Mouse (Mus musculus) layer of hippocampus, adult 11-12 months (tissue): ENCODE data around the gene Jagn1.

Source experiments
- DNase-seq: peaks from one replicate; pipeline ENCODE4 v3.0.0; 2022; ENCODE audit warnings: low spot score

The Jagn1 gene

DNA sequence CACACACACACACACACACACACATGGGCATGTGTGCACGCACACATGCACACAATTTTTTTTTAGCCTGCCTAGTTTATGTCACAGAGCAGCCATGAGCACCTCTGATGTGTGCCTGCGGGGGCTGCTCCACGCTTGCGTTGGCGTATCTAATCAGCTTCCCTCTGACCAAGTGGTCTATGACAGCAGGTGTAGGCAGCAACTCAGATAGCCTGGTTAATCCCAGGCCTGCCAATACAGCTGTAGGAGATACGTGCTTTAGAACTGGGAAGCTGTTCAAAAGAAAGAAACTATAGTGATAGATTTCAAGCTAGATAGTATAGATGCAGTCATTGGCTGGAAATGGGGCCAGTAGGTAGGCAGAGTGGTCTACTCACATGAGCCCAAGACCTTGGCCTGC lies 31.3 kb downstream of the Jagn1 start:
- DNase-seq = no peak

DNA sequence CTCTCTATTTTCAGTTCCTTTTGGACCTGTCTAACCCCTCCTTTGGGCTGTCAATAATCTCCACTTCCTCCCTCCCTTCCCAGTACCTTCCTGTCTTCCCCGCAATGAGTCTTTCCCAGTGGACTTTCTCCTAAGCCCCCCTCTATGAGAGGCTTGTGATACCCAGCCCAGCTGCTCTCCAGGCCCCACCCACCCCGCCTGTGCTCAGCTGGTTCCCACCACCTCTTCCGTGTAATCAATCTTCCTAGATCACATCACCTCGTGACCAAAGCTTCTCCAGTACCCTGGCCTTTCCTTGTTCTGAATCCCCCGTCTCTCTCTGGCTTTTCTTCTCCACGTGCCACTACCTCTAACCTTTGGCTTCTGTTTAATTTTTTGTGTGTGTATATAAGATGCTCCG lies 35.0 kb downstream of the Jagn1 start:
- DNase-seq = no peak

DNA sequence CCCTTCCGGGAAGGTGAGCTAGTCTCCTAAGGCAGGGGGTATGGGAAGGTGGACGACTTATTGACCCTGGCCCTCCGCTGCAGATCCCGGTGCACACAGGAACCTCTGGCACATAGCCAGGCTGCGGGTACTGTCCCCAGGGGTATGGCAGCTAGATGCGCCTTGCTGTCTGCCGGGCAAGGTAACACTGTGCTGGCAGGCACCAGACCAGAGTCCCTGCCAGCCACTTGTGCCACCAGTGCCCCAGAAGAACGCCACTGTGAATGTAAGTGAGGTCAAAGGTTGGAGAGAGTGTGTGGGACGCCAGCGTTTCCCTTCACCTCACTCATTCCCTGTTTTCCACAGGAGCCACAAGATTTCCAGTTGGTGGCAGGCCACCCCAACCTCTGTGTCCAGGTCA lies 36.5 kb downstream of the Jagn1 start:
- no peak for DNase-seq

DNA sequence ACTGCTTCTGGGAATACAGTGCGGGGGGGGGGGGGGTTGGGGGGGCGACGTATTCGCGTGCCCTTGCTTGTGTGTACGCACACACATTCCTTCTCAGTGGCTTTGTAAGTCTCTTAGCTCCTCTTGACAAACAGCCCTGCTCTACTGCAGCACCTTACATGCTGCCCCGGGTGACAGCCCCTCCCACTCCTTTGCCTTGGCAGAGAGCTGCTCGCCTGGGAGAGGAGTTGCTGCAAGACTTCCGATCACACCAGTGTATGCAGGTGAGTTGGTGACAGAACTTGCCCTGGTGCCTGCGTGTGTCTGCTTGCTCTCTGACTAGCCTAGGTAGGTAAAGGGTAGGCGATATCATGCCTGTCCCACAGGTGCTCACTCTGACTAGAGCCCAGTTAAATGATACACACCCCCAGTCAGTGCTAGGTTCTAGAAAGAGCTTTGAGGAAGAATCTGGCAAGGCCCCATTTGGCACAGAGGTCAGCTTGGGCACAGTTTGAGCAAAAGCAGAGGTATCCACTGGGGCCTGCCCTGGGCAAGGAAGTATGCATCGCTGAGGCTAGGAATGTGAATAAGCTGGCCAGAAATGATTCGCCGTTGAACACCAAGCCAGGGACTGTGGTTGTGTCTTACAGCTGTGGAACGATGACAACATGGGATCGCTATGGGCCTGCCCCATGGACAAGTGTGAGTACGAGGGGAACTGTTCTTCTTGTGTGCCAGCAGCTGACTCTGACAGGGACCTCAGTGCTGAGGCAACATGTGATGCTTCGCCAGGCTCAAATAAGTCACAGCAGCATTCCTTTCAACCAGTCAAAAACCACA lies 38.4 kb downstream of the Jagn1 start:
- no peak for DNase-seq

DNA sequence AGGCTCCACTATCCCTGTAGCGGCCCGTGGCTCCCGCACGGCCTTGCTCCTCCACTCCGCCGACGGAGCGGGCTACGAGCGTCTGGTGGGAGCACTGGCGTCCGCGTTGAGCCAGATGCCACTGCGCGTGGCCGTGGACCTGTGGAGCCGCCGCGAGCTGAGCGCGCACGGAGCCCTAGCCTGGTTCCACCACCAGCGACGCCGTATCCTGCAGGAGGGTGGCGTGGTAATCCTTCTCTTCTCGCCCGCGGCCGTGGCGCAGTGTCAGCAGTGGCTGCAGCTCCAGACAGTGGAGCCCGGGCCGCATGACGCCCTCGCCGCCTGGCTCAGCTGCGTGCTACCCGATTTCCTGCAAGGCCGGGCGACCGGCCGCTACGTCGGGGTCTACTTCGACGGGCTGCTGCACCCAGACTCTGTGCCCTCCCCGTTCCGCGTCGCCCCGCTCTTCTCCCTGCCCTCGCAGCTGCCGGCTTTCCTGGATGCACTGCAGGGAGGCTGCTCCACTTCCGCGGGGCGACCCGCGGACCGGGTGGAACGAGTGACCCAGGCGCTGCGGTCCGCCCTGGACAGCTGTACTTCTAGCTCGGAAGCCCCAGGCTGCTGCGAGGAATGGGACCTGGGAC lies 40.2 kb downstream of the Jagn1 start:
- DNase-seq = peak; percentile 54

GRCm38 (mm10) chr6:113483100-113483615 lies 40.8 kb downstream of the Jagn1 start, which contains the start of gene Creld1:
Gene Creld1, plus strand, starts transcription at chr6:113483297.
- peak; percentile 96 for DNase-seq

DNA sequence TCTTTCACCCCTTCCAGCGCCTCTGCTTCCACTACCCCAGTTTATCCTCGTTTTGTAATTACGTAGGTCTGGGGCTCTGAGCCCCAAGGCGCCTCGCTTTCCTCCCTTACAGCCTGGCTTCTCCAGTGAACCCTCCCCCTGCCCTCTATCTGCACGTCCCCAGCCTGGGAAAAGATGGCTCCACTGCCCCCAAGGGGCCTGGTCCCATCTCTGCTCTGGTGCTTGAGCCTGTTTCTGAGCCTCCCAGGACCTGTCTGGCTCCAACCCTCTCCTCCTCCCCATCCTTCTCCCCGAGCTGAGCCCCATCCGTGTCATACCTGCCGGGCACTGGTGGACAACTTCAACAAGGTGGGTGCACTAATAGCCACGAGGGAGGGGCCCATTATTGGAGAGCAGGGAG lies 41.4 kb downstream of the Jagn1 start:
- DNase-seq = no peak

DNA sequence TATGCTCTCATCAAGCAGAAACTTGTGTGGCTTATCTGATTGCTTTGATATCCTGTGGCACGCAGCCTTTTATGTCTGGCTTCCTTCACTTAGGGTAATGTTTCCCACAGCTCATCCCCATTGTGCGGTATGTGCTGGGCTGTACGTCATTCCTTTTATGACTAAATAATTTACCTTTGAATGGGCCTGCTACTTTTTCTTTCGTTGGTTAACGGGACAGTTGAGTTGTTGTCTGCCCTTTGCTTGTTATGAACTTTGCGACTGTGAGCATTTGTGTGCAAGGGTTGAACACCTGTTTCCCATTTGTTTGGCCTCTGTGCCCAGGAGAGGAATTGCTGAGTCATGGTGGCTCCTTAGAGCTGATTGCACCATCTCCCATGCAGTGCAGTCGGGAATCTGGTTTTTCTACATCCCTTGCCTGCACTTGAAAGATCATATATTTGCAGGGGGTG lies 44.8 kb downstream of the Jagn1 start:
- DNase-seq = no peak

GRCm38 (mm10) chr6:113489410-113489809 lies 47.0 kb downstream of the Jagn1 start:
- no peak for DNase-seq

DNA sequence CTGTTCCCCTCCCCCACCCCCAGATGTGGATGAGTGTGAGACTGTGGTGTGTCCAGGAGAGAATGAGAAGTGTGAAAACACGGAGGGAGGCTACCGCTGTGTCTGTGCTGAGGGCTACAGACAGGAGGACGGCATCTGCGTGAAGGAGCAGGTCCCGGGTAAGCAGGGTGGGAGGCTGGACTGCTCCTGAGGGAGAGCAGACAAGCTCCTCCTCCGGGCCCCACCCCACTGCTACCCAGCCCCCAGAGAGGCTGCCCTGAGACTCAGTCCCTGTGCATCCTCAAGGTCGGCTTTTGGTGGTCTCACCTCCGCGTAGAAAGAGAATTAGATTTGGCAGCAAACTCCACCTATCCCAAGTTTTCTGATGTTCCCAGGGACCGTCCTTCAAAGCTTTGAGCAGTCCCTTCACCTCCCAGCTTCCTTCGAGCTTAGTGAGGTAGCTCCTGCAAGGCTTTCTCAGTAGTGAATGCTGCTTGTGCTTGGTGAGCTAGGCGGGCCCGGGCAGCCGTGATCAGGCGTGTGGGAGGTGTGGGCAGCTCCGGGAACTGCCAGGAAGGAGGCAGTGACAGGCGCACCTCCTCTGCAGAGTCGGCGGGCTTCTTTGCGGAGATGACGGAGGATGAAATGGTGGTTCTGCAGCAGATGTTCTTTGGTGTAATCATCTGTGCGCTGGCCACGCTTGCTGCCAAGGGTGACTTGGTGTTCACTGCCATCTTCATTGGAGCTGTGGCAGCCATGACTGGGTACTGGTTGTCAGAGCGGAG lies 49.9 kb downstream of the Jagn1 start:
- DNase-seq = peak; percentile 47

DNA sequence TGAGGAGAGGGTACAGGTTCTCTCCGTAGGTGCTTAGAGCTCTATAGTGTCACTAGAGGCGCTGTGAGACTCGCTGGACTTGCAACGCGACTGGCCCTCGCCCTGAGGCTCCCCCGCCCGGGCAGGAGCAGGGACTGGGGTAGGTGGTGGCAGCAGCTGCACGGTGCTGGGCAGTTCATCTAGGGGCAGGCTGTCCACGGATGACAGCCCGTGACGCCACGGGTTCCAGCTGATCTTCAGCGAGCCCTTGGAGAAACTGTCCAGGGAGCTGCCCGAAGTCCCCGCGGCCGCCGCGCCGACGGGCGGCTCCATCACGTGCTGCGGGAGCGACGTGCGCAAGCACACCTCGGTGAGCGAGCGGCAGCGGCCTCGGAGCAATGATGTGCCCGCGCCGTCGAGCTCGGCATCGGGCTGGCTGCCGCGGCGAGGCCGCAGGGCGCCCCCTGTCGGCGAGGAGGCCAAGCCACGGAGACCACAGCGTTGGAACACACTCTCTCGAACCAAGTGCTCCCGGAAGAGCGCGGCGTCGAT lies 52.0 kb downstream of the Jagn1 start:
- DNase-seq = peak; percentile 73

DNA sequence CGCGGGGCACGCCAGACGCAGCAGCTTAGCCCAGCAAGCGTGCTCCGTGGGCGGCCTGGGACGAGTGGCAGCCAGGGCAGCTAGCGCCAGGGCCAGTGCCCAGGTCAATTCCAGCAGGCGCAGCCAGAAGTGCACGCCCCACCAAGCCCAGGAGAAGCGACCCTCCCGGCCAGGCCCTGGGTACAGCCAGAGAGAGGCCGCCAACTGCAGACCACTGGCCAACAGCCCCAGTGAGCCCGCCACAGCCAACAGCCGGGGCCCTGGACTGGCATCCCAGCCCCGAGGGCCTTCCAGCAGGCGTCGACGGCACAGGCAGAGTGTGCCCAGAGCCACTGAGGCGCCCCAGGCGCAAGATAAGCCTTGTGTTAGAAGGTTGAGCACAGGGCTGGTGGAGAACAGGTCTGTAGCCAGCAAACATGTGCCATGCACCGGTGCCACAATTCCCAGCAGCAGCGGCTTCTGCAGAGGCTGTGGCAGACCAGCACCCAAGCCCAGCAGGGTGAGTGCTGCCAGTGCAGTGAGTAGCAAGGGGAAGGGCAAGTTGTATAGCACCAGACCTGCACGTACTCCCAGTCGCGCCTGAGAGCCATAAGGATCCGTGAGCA lies 52.8 kb downstream of the Jagn1 start:
- DNase-seq = no peak
